Mouse (Mus musculus) embryonic fibroblast, embryonic 13.5 days (primary cell): ENCODE measurements around the gene Il12rb1.

Experiments
- CTCF ChIP-seq: IDR thresholded peaks from 2 replicates; pipeline ENCODE4 v1.5.1; 2011; ENCODE audit warnings: mild to moderate bottlenecking, control low read depth, low read length, moderate library complexity, borderline replicate concordance; ENCODE audit not compliant: insufficient read depth
- POLR2A ChIP-seq: IDR thresholded peaks from 2 replicates; pipeline ENCODE4 v1.6.1; 2011; ENCODE audit warnings: low read depth, mild to moderate bottlenecking, control low read depth, low read length, moderate library complexity

DNA sequence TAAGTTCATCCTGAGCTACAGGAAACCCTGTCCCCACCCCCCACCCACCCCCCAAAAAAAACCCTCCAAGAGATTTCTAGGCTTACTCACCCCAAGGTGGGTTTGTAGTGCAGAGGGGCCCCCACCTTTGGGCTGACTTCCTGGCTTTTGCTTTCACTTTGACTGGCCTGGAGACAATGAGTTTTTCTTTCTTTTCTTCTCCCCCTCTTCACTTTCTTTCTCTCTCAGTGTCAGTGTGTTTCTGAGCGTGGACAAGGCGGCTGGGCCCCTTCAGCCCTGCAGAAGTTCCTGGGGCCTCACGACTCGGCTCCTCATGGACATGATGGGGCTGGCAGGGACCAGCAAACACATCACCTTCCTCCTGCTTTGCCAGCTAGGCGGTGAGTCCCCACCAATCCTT is at the start of gene Il12rb1:
- TF ChIP-seq CTCF (no peak), POLR2A (no peak)
